Mouse (Mus musculus) forebrain, embryonic 13.5 days (tissue): ENCODE results near the gene Timm22. TPM values are rescaled to one million over a fixed set of nuclear protein-coding genes. Genes with fewer than 3 reads are reported as not detected.

ENCODE experiments used
- ATAC-seq: fragments of 200-750 bp; cut with Nextera tagmentation; 2 replicates; pipeline ENCODE4 v1.8.0; 2017
- H3K27ac ChIP-seq: fragments of 300-500 bp; sonication (generic); 2 replicates; pipeline ENCODE4 v1.5.1; 2015; ENCODE audit warnings: inconsistent platforms, mild to moderate bottlenecking, moderate library complexity
- H3K27me3 ChIP-seq: fragments of 300-500 bp; sonication (generic); 2 replicates; pipeline ENCODE4 v1.6.1; 2015; ENCODE audit warnings: mild to moderate bottlenecking, inconsistent platforms
- H3K36me3 ChIP-seq: fragments of 300-500 bp; sonication (generic); 2 replicates; pipeline ENCODE4 v1.6.1; 2015; ENCODE audit warnings: mild to moderate bottlenecking, inconsistent platforms; ENCODE audit not compliant: poor library complexity, severe bottlenecking
- H3K4me1 ChIP-seq: fragments of 300-500 bp; sonication (generic); 2 replicates; pipeline ENCODE4 v1.6.1; 2015; ENCODE audit warnings: inconsistent platforms
- H3K4me2 ChIP-seq: fragments of 300-500 bp; sonication (generic); 2 replicates; pipeline ENCODE4 v1.6.1; 2015; ENCODE audit warnings: inconsistent platforms, mild to moderate bottlenecking, moderate library complexity
- H3K4me3 ChIP-seq: fragments of 300-500 bp; sonication (generic); 2 replicates; pipeline ENCODE4 v1.5.1; 2015; ENCODE audit warnings: mild to moderate bottlenecking, inconsistent platforms
- H3K9ac ChIP-seq: fragments of 300-500 bp; sonication (generic); 2 replicates; pipeline ENCODE4 v1.6.1; 2015; ENCODE audit warnings: mild to moderate bottlenecking, inconsistent platforms
- H3K9me3 ChIP-seq: fragments of 300-500 bp; sonication (generic); replicated peaks from 2 replicates; pipeline ENCODE4 v1.6.1; 2016; ENCODE audit warnings: inconsistent platforms
- WGBS: fragments of 180-500 bp; shearing (Covaris S2); methylation state at CpG from one replicate; pipeline ENCODE4 v1.1.7; 2015; 5-methylcytosine and 5-hydroxymethylcytosine counted together
- polyA plus RNA-seq: library from polyadenylated mRNA; unstranded; fragments of >200 nt; fragmentation: Nextera tagmentation; extraction: Ambion mirVana; gene quantifications from 2 replicates; pipeline ENCODE4 v1.2.1, GENCODE M21; 2015

Gene Timm22
- polyA plus RNA-seq, 1 experiment from 2014 or later, result 104 TPM

- WGBS, result 22% methylated on average over 8 of the region's 8 CpGs
- Histone ChIP-seq H3K4me1 (peaks cover 64% of the 10 kb centered on the region), H3K9me3 (no peaks in the 10 kb centered on the region), H3K27me3 (no peaks in the 10 kb centered on the region), H3K4me2 (no peak overlapping the region), H3K4me3 (no peak overlapping the region), H3K27ac (no peak overlapping the region), H3K36me3 (peaks cover 45% of the 10 kb centered on the region), H3K9ac (no peak overlapping the region)
- ATAC-seq, result no peak
Observed at GRCm38 (mm10) chr11:76445459-76445858, 38.7 kb downstream of the Timm22 start.

GRCm38 (mm10) chr11:76446251-76446650, 39.5 kb downstream of the Timm22 start:
- no peaks in the 10 kb centered on the region for H3K9me3 ChIP-seq
- no peak overlapping the region for H3K4me2 ChIP-seq
- no peak overlapping the region for H3K4me3 ChIP-seq
- peaks cover 65% of the 10 kb centered on the region for H3K4me1 ChIP-seq
- no peak overlapping the region for H3K9ac ChIP-seq
- WGBS, result 2% methylated on average over 10 of the region's 10 CpGs
- no peak overlapping the region for H3K27ac ChIP-seq
- no peaks in the 10 kb centered on the region for H3K27me3 ChIP-seq
- H3K36me3 ChIP-seq, result peaks cover 52% of the 10 kb centered on the region
- no peak for ATAC-seq

GRCm38 (mm10) chr11:76449520-76450201, 42.9 kb downstream of the Timm22 start:
- H3K4me2 ChIP-seq, result peak overlapping the region; percentile 27
- peak; percentile 68 for ATAC-seq
- peaks cover 58% of the 10 kb centered on the region for H3K36me3 ChIP-seq
- H3K9ac ChIP-seq, result peak overlapping the region; percentile 57
- peaks cover 56% of the 10 kb centered on the region for H3K4me1 ChIP-seq
- WGBS, result 34% methylated on average over 15 of the region's 15 CpGs
- no peak overlapping the region for H3K4me3 ChIP-seq
- peak overlapping the region; percentile 96 for H3K27ac ChIP-seq
- H3K9me3 ChIP-seq, result no peaks in the 10 kb centered on the region
- no peaks in the 10 kb centered on the region for H3K27me3 ChIP-seq

GRCm38 (mm10) chr11:76450202-76450561, 43.4 kb downstream of the Timm22 start:
- 5% methylated on average over 3 of the region's 3 CpGs for WGBS
- Histone ChIP-seq H3K9me3 (no peaks in the 10 kb centered on the region), H3K4me2 (peak overlapping the region; percentile 27), H3K36me3 (peaks cover 58% of the 10 kb centered on the region), H3K4me3 (no peak overlapping the region), H3K27me3 (no peaks in the 10 kb centered on the region), H3K27ac (peak overlapping the region; percentile 96), H3K9ac (peak overlapping the region; percentile 57), H3K4me1 (peaks cover 56% of the 10 kb centered on the region)
- ATAC-seq, result peak; percentile 84

DNA sequence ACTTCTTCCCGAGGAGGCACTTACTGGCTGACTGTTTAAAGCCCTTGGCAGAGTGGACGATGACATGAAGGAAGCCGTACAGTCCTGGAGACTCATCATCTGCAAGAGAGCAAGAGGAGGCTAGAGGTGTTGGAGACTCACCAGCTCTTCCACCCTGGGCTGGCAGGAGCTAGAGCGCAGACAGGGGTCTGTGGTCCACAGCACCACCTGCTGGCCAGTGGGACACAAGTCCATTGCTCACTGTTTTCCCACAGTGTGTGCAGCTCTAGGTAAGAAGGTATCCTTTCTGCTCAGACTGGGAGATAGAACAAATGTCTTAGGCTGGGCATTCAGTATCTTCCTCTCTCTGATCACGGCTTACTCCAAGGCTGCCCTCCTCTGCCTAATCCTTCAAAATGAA, 47.7 kb downstream of the Timm22 start:
- Histone ChIP-seq H3K9ac (no peak overlapping the region), H3K4me2 (no peak overlapping the region), H3K27me3 (no peaks in the 10 kb centered on the region), H3K4me3 (no peak overlapping the region), H3K4me1 (peaks cover 29% of the 10 kb centered on the region), H3K36me3 (peaks cover 74% of the 10 kb centered on the region), H3K27ac (no peak overlapping the region), H3K9me3 (no peaks in the 10 kb centered on the region)
- 0 out of 2 replicates have a peak, but pooled peaks have one; percentile 41 for ATAC-seq
- WGBS, result 52% methylated on average over 5 of the region's 5 CpGs

DNA sequence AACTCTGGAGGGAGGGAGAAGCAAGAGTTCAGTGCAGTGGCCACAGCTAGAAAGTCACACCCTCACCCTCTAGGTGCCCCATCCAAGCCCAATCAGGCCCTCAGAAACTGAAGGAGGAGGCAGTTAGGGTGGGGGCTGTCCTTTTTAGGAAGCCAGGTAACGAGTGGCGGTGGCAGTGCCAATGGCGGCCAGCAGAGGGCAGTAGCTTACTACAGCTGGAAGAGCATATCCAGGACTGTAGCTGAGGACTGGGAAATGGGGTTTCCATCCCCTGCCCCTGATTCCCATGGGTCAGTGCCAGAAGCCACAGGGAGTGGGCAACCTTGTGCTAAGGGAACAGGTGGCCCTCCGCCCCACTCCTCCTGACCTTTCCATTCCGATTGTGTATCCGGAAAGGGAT, 49.5 kb downstream of the Timm22 start:
- H3K4me3 ChIP-seq, result no peak overlapping the region
- no peak overlapping the region; the same call in 1 of the 2 replicates for H3K9ac ChIP-seq
- 15% methylated on average over 6 of the region's 6 CpGs for WGBS
- peaks cover 11% of the 10 kb centered on the region for H3K4me1 ChIP-seq
- peak; percentile 62; the same call in 1 of the 2 replicates for ATAC-seq
- no peak overlapping the region for H3K4me2 ChIP-seq
- no peaks in the 10 kb centered on the region for H3K9me3 ChIP-seq
- no peaks in the 10 kb centered on the region for H3K27me3 ChIP-seq
- H3K36me3 ChIP-seq, result peaks cover 83% of the 10 kb centered on the region
- peak overlapping the region; percentile 54; the same call in 1 of the 2 replicates for H3K27ac ChIP-seq

- Histone ChIP-seq H3K9ac (no peak overlapping the region), H3K36me3 (peaks cover 83% of the 10 kb centered on the region), H3K4me3 (no peak overlapping the region), H3K27me3 (no peaks in the 10 kb centered on the region), H3K9me3 (no peaks in the 10 kb centered on the region), H3K4me2 (no peak overlapping the region), H3K4me1 (peaks cover 10% of the 10 kb centered on the region), H3K27ac (peak overlapping the region; percentile 54; the same call in 1 of the 2 replicates)
- 0 out of 2 replicates have a peak, but pooled peaks have one; percentile 11 for ATAC-seq
- WGBS, result 61% methylated on average over 10 of the region's 10 CpGs
Observed at GRCm38 (mm10) chr11:76456897-76457296, 50.1 kb downstream of the Timm22 start.

DNA sequence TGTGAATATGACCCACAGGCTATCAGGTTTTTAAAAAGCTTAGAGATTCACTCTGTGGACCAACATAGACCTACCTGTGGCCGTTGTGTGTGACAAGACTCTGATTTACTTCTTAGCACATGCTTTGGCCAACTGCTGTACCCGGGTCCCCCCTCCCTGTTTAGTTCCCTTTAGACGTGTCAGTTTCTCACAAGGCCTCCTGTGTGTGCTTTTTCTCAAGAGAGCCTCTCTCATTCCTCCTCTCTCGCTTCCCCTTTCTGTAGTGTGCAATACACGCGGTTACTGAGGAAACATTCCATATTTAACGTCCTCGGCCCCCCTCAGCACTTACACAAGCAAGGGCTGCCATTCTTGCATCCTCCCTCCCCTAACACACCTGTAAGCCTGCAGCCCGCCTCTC, 52.0 kb downstream of the Timm22 start:
- no peak overlapping the region for H3K9ac ChIP-seq

GRCm38 (mm10) chr11:76459489-76459888, 52.7 kb downstream of the Timm22 start:
- no peak overlapping the region for H3K4me3 ChIP-seq
- 83% methylated on average over 3 of the region's 3 CpGs for WGBS
- ATAC-seq, result no peak
- H3K9me3 ChIP-seq, result no peaks in the 10 kb centered on the region
- no peak overlapping the region for H3K27ac ChIP-seq
- no peaks in the 10 kb centered on the region for H3K27me3 ChIP-seq
- peaks cover 19% of the 10 kb centered on the region for H3K4me1 ChIP-seq
- no peak overlapping the region for H3K9ac ChIP-seq
- H3K36me3 ChIP-seq, result peaks cover 82% of the 10 kb centered on the region
- no peak overlapping the region for H3K4me2 ChIP-seq

More for the DNA sequence above, 52.0 kb downstream of the Timm22 start:
- H3K9me3 ChIP-seq, result no peaks in the 10 kb centered on the region
- 83% methylated on average over 9 of the region's 9 CpGs for WGBS
- no peak overlapping the region for H3K4me2 ChIP-seq
- peaks cover 12% of the 10 kb centered on the region for H3K4me1 ChIP-seq
- ATAC-seq, result no peak
- H3K36me3 ChIP-seq, result peaks cover 84% of the 10 kb centered on the region
- H3K27ac ChIP-seq, result no peak overlapping the region
- H3K27me3 ChIP-seq, result no peaks in the 10 kb centered on the region
- H3K4me3 ChIP-seq, result no peak overlapping the region

DNA sequence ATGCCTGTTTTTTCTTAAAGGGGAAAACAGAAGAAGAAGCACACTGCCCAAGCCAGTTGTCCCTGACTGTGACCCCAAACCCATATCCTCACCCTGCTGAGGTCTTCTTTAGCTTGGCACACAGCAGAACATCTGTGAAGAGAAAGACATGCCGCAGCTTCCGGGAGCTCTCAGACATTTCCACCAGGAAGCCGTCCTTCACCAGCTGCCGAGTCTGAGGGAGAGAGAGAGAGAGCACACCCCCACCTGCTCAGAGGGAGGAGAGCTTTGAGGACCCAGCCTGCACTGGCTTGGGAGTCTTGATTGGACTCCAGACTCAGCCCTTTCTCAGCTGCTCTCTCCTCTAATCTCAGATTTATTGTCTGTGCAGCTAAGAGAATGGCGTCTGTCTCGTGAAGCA, 54.4 kb downstream of the Timm22 start:
- H3K4me1 ChIP-seq, result peaks cover 34% of the 10 kb centered on the region
- no peaks in the 10 kb centered on the region for H3K9me3 ChIP-seq
- 64% methylated on average over 6 of the region's 6 CpGs for WGBS
- H3K4me2 ChIP-seq, result no peak overlapping the region
- H3K36me3 ChIP-seq, result peaks cover 66% of the 10 kb centered on the region
- no peak overlapping the region for H3K9ac ChIP-seq
- no peaks in the 10 kb centered on the region for H3K27me3 ChIP-seq
- no peak overlapping the region for H3K27ac ChIP-seq
- H3K4me3 ChIP-seq, result no peak overlapping the region
- ATAC-seq, result no peak

DNA sequence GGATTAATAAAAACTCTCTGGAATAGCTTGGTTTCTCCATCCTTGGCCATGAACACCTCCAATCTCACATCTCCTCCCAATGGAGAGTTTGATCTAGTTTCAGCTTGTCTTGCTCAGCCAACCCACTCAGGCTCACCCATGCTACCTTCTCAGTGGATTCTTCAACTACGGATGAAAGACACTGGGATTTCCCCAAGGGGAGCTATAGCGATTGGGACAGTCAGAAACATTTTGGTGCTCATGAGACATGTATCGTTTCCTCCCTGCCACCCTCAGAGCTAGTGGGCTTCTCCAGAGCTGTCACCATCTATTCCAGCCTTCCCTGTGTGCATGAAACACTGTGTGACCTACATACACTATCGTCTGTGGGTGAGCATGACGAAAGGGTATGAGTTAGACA, 54.9 kb downstream of the Timm22 start:
- H3K4me1 ChIP-seq, result peaks cover 34% of the 10 kb centered on the region
- H3K27ac ChIP-seq, result no peak overlapping the region
- 94% methylated on average over 5 of the region's 5 CpGs for WGBS

GRCm38 (mm10) chr11:76465879-76466278, 59.1 kb downstream of the Timm22 start:
- H3K9me3 ChIP-seq, result no peaks in the 10 kb centered on the region
- no peaks in the 10 kb centered on the region for H3K27me3 ChIP-seq
- peak overlapping the region; percentile 67 for H3K4me2 ChIP-seq
- 93% methylated on average over 4 of the region's 4 CpGs for WGBS
- H3K9ac ChIP-seq, result no peak overlapping the region
- H3K27ac ChIP-seq, result no peak overlapping the region
- H3K4me1 ChIP-seq, result peaks cover 70% of the 10 kb centered on the region
- no peak overlapping the region for H3K4me3 ChIP-seq
- H3K36me3 ChIP-seq, result peaks cover 34% of the 10 kb centered on the region
- no peak for ATAC-seq

More for the DNA sequence above, 54.9 kb downstream of the Timm22 start:
- Histone ChIP-seq H3K36me3 (peaks cover 64% of the 10 kb centered on the region), H3K4me3 (no peak overlapping the region), H3K9ac (no peak overlapping the region), H3K27me3 (no peaks in the 10 kb centered on the region), H3K4me2 (no peak overlapping the region), H3K9me3 (no peaks in the 10 kb centered on the region)
- no peak for ATAC-seq
